Mouse (Mus musculus) liver, postnatal 0 days (tissue): ENCODE results near the gene Ddx43. TPM values are rescaled to one million over a fixed set of nuclear protein-coding genes. Genes with fewer than 3 reads are reported as not detected.
"Not testable (repeated sequence)": the region's sequence is repeated elsewhere in the genome, so short reads cannot be mapped to it uniquely, and the experiment has no call there.

Experiments used
- ATAC-seq: fragments of 200-750 bp; cut with Nextera tagmentation; 2 replicates; pipeline ENCODE4 v1.8.0; 2017; ENCODE audit warnings: mild to moderate bottlenecking, moderate library complexity
- DNase-seq: peaks from one replicate; pipeline ENCODE4 v3.0.0-alpha.2; 2016
- H3K27ac ChIP-seq: fragments of 300-500 bp; sonication (generic); 2 replicates; pipeline ENCODE4 v1.5.1; 2014; ENCODE audit warnings: antibody characterized with exemption, moderate library complexity, mild to moderate bottlenecking, low read depth
- H3K27me3 ChIP-seq: fragments of 300-500 bp; sonication (generic); 2 replicates; pipeline ENCODE4 v1.6.1; 2014; ENCODE audit warnings: low read length, control low read depth, mixed read lengths; ENCODE audit not compliant: insufficient read depth
- H3K36me3 ChIP-seq: fragments of 300-500 bp; sonication (generic); replicated peaks from 2 replicates; pipeline ENCODE4 v1.6.1; 2014; ENCODE audit warnings: mild to moderate bottlenecking, control low read depth, low read length, moderate library complexity, mixed read lengths; ENCODE audit not compliant: insufficient read depth
- H3K4me1 ChIP-seq: fragments of 300-500 bp; sonication (generic); 2 replicates; pipeline ENCODE4 v1.6.1; 2014; ENCODE audit warnings: antibody characterized with exemption, mild to moderate bottlenecking, control low read depth; ENCODE audit not compliant: insufficient read depth
- H3K4me2 ChIP-seq: fragments of 300-500 bp; sonication (generic); 2 replicates; pipeline ENCODE4 v1.6.1; 2014; ENCODE audit warnings: low read depth, mild to moderate bottlenecking, low read length, moderate library complexity, mixed read lengths
- H3K4me3 ChIP-seq: fragments of 300-500 bp; sonication (generic); 2 replicates; pipeline ENCODE4 v1.5.1; 2014; ENCODE audit warnings: low read depth, low read length
- H3K9ac ChIP-seq: fragments of 300-500 bp; sonication (generic); replicated peaks from 2 replicates; pipeline ENCODE4 v1.6.1; 2014; ENCODE audit warnings: mild to moderate bottlenecking, moderate library complexity
- H3K9me3 ChIP-seq: fragments of 300-500 bp; sonication (generic); 2 replicates; pipeline ENCODE4 v1.6.1; 2016; ENCODE audit warnings: mild to moderate bottlenecking, control low read depth, low read length, mixed read lengths
- CTCF ChIP-seq: sonication (generic); IDR thresholded peaks from 2 replicates; pipeline ENCODE4 v1.5.1; 2016; ENCODE audit warnings: antibody characterized with exemption, low read depth
- EP300 ChIP-seq: IDR thresholded peaks from 2 replicates; pipeline ENCODE4 v1.6.1; 2016; ENCODE audit warnings: antibody characterized with exemption, low read depth, mild to moderate bottlenecking
- WGBS: fragments of 180-500 bp; shearing (Covaris S2); extraction: QIAGEN DNeasy Blood & Tissue Kit; methylation state at CpG from one replicate; pipeline ENCODE4 v1.1.7; 2014; ENCODE audit not compliant: insufficient replicate concordance; 5-methylcytosine and 5-hydroxymethylcytosine counted together
- polyA plus RNA-seq: library from polyadenylated mRNA; unstranded; fragments of >200 nt; fragmentation: Nextera tagmentation; extraction: Ambion mirVana; gene quantifications from 2 replicates; pipeline ENCODE4 v1.2.1, GENCODE M21; 2015

Ddx43 gene
- polyA plus RNA-seq, 1 experiment from 2014 or later, result not detected

DNA sequence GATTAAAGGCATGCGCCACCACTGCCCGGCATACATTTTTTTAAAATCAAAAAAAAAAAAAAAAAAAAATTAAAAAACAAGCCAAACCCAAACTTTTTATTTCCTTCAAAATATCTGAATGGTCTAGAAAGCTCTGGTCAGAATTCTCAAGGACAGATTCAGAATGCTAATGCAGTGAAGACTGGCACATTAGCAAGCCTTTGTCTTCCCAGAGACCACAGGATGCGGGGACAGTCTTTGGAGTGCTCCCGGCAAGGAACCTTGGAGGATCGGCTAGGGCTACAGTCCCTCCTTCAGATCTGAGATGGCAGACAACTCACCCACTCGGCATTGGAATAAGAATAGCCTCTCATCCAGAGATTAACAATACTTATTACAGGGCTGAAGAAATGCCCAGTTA lies 30.9 kb upstream of the Ddx43 start:
- no peak for ATAC-seq
- WGBS, result 83% methylated on average over 6 of the region's 6 CpGs

DNA sequence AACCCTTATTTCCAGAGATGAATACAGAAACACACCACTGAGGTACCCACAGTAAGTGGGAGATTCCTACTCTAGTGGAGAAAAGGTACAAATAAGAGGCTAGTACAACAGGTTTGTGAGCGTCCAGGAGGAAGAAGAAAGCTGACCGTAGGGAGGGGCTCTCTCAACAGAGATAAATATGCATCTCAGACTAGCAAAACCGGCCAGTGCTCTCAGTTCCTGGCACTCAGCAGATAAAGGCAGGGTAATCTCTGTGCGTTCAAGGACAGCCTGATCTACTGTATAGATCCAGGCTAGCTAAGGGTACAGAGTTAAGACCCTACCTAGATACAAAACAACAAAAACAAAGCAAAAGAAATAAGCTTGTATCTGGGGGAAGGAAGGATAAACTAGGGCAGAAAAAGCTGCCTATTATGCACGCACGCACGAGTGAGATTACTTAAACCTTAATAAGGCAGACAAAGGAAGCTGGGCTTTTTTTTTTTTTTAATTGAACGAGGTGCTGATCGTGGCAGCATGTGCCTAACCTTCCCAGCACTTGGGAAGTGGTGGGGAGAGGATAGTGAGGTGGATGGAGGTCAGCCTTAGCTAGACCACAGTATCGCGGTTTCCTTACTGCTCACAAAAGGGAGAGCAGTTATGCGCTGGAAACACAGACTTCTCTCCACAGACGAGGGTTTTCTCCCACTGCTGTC lies 29.6 kb upstream of the Ddx43 start:
- Histone ChIP-seq H3K27me3 (no peaks in the 10 kb centered on the region), H3K27ac (no peak overlapping the region), H3K9me3 (no peaks in the 10 kb centered on the region), H3K4me3 (no peak overlapping the region), H3K4me1 (no peaks in the 10 kb centered on the region), H3K4me2 (no peak overlapping the region), H3K36me3 (no peaks in the 10 kb centered on the region), H3K9ac (no peak overlapping the region)
- 52% methylated on average over 13 of the region's 13 CpGs for WGBS
- no peak for TF ChIP-seq CTCF
- no peak for TF ChIP-seq EP300
- no peak for DNase-seq
- ATAC-seq, result no peak

More for the DNA sequence above, 30.9 kb upstream of the Ddx43 start:
- no peak overlapping the region for H3K4me3 ChIP-seq
- no peak for TF ChIP-seq EP300
- no peak overlapping the region for H3K4me2 ChIP-seq
- H3K4me1 ChIP-seq, result no peaks in the 10 kb centered on the region
- no peaks in the 10 kb centered on the region for H3K27me3 ChIP-seq
- no peak for DNase-seq
- no peak overlapping the region for H3K9ac ChIP-seq
- H3K36me3 ChIP-seq, result no peaks in the 10 kb centered on the region
- no peaks in the 10 kb centered on the region for H3K9me3 ChIP-seq
- no peak overlapping the region for H3K27ac ChIP-seq

- not testable (repeated sequence) for H3K36me3 ChIP-seq, H3K9ac ChIP-seq, H3K4me2 ChIP-seq, DNase-seq, ATAC-seq, H3K4me1 ChIP-seq, H3K9me3 ChIP-seq, H3K4me3 ChIP-seq, H3K27me3 ChIP-seq, H3K27ac ChIP-seq
- 75% methylated on average over 16 of the region's 16 CpGs for WGBS
Measured at GRCm38 (mm10) chr9:78367959-78368358, 27.6 kb upstream of the Ddx43 start, which contains the start of gene Dppa5a. Dppa5a (minus strand) TSS chr9:78368177.

DNA sequence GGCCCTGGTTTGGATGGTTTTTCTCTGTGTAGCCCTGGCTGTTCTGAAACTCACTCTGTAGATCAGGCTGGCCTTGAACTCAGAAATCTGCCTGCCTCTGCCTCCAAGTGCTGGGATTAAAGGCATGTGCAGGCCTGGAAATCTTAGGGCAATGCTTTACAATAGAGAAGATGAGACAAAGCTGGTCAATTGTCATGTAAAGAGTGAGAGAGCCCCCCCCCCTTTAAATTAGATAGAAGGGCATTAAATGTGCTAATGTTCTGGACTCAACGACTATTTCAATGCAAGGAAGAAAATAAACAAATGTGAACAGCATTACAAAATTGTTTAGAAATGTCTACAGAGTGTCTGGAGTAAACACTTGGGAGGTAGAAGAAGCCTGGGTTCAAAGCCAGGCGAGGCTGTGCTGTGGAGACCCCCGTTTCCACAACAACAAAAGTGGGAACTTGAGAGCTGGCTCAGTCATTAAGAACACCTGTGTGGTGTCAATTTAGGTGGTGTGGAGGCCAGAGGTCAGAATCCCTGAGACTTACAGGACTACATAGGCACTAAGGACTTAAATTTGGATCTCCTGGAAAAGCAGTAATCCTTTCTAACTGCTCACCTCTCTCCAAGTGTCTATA lies 26.8 kb upstream of the Ddx43 start:
- no peak for TF ChIP-seq EP300
- no peak for TF ChIP-seq CTCF
- Histone ChIP-seq H3K4me1 (no peaks in the 10 kb centered on the region), H3K9ac (no peak overlapping the region), H3K4me2 (no peak overlapping the region), H3K4me3 (no peak overlapping the region), H3K27me3 (no peaks in the 10 kb centered on the region), H3K36me3 (no peaks in the 10 kb centered on the region), H3K27ac (no peak overlapping the region), H3K9me3 (no peaks in the 10 kb centered on the region)
- ATAC-seq (no peak), DNase-seq (no peak)
- whole genome bisulfite sequencing, result 70% methylated on average over 3 of the region's 3 CpGs

DNA sequence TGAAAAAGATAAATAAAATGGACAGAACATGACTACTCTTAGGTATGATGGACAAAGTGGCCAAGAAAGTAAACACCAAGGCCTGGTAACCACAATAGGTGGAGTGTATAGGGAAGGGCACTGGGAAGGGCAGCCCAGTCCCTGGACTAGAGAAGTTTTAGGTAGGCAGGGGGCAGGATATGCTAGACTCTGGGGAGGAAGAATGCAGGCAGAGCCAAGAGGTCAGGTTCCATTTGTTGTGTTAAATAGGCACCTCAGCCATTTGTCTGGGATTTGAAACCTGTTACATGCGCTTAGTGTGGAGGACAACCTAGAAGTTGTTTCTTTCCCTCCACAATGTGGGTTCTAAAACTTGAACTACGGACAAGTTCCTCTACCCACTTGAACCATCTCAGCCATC lies 26.2 kb upstream of the Ddx43 start:
- ATAC-seq (no peak), DNase-seq (no peak)
- Histone ChIP-seq H3K27me3 (no peaks in the 10 kb centered on the region), H3K9me3 (no peaks in the 10 kb centered on the region), H3K9ac (no peak overlapping the region), H3K36me3 (no peaks in the 10 kb centered on the region), H3K4me3 (no peak overlapping the region), H3K27ac (no peak overlapping the region), H3K4me2 (no peak overlapping the region), H3K4me1 (no peaks in the 10 kb centered on the region)
- WGBS, result 83% methylated on average over 2 of the region's 2 CpGs
- TF ChIP-seq EP300 (no peak), CTCF (no peak)

DNA sequence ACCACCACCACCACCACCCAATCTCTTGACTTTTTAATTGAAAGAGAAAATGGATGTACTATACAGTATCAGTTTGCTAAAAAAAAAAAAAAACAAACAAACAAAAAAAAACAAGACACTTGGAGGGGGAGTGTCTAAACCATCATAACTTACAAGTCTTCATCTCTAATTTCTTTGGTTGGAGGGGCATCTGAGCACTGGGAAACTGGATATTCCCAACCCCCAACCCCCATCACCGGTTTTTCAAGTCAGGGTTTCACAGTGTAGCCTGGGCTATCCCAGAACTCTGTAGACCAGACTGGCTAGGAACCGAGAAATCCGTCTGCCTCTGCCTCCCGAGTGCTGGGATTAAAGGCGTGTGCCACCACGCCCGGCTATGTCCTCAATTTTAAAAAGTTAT lies 25.8 kb upstream of the Ddx43 start:
- no peak for DNase-seq
- no peak for TF ChIP-seq CTCF
- no peak for TF ChIP-seq EP300
- H3K9ac ChIP-seq, result no peak overlapping the region
- no peak overlapping the region for H3K4me2 ChIP-seq
- ATAC-seq, result no peak
- H3K9me3 ChIP-seq, result no peaks in the 10 kb centered on the region
- 77% methylated on average over 7 of the region's 7 CpGs for WGBS
- no peaks in the 10 kb centered on the region for H3K4me1 ChIP-seq
- H3K27ac ChIP-seq, result no peak overlapping the region
- no peaks in the 10 kb centered on the region for H3K27me3 ChIP-seq
- H3K36me3 ChIP-seq, result no peaks in the 10 kb centered on the region
- no peak overlapping the region for H3K4me3 ChIP-seq
